Mouse (Mus musculus): ENCODE results near the gene Kcmf1. TPM values are rescaled to one million over a fixed set of nuclear protein-coding genes. Genes with fewer than 3 reads are reported as not detected.

The Kcmf1 gene
- polyA plus RNA-seq, 1 experiment from 2014 or later = 40.7 TPM

GRCm38 (mm10) chr6:72914087-72914749, 14.4 kb upstream of the Kcmf1 start:
- Histone ChIP-seq H3K27ac (ENCODE audit: low read depth) (no peak overlapping the region), H3K27me3 (replicated peaks; ENCODE audit: control insufficient read depth, insufficient read depth, low read length) (no peaks in the 10 kb centered on the region), H3K4me1 (replicated peaks; ENCODE audit: control insufficient read depth, insufficient read depth, low read length) (no peaks in the 10 kb centered on the region), H3K4me2 (ENCODE audit: low read length) (no peak overlapping the region), H3K9ac (ENCODE audit: low read length) (no peak overlapping the region), H3K4me3 (ENCODE audit: low read depth, low read length) (no peak overlapping the region), H3K9me3 (ENCODE audit: control insufficient read depth, low read length) (no peaks in the 10 kb centered on the region), H3K36me3 (ENCODE audit: control insufficient read depth, insufficient read depth, low read length) (no peaks in the 10 kb centered on the region)
- 75% methylated on average over 6 of the region's 6 CpGs for WGBS
- DNase-seq (ENCODE audit: low spot score) (no peak), ATAC-seq (replicated peaks; ENCODE audit: low FRiP score, low TSS enrichment, low read depth) (no peak)

- no peaks in the 10 kb centered on the region for H3K36me3 ChIP-seq (ENCODE audit: control insufficient read depth, insufficient read depth, low read length)
- ATAC-seq (replicated peaks; ENCODE audit: low FRiP score, low TSS enrichment, low read depth) = no peak
- H3K4me1 ChIP-seq (replicated peaks; ENCODE audit: control insufficient read depth, insufficient read depth, low read length) = no peaks in the 10 kb centered on the region
- 64% methylated on average over 4 of the region's 4 CpGs for WGBS
- no peaks in the 10 kb centered on the region for H3K9me3 ChIP-seq (ENCODE audit: control insufficient read depth, low read length)
- no peak overlapping the region for H3K4me2 ChIP-seq (ENCODE audit: low read length)
- DNase-seq (ENCODE audit: low spot score) = no peak
- no peak overlapping the region for H3K9ac ChIP-seq (ENCODE audit: low read length)
- H3K27ac ChIP-seq (ENCODE audit: low read depth) = no peak overlapping the region
- H3K27me3 ChIP-seq (replicated peaks; ENCODE audit: control insufficient read depth, insufficient read depth, low read length) = no peaks in the 10 kb centered on the region
- H3K4me3 ChIP-seq (ENCODE audit: low read depth, low read length) = no peak overlapping the region
Measured at GRCm38 (mm10) chr6:72911261-72911660, 11.5 kb upstream of the Kcmf1 start.

GRCm38 (mm10) chr6:72902254-72902990, 2.6 kb upstream of the Kcmf1 start:
- ATAC-seq (replicated peaks; ENCODE audit: low FRiP score, low TSS enrichment, low read depth) (no peak), DNase-seq (ENCODE audit: low spot score) (no peak)
- no peaks in the 10 kb centered on the region for H3K36me3 ChIP-seq (ENCODE audit: control insufficient read depth, insufficient read depth, low read length)
- no peak overlapping the region for H3K4me3 ChIP-seq (ENCODE audit: low read depth, low read length)
- H3K4me2 ChIP-seq (ENCODE audit: low read length) = no peak overlapping the region
- H3K9ac ChIP-seq (ENCODE audit: low read length) = no peak overlapping the region
- 72% methylated on average over 6 of the region's 6 CpGs for WGBS
- no peaks in the 10 kb centered on the region for H3K27me3 ChIP-seq (replicated peaks; ENCODE audit: control insufficient read depth, insufficient read depth, low read length)
- H3K27ac ChIP-seq (ENCODE audit: low read depth) = no peak overlapping the region
- H3K9me3 ChIP-seq (ENCODE audit: control insufficient read depth, low read length) = no peaks in the 10 kb centered on the region
- H3K4me1 ChIP-seq (replicated peaks; ENCODE audit: control insufficient read depth, insufficient read depth, low read length) = peaks cover 18% of the 10 kb centered on the region; the same call in 1 of the 2 replicates

GRCm38 (mm10) chr6:72900952-72901351, 1.2 kb upstream of the Kcmf1 start:
- Histone ChIP-seq H3K4me2 (ENCODE audit: low read length) (peak overlapping the region; percentile 63), H3K4me3 (ENCODE audit: low read depth, low read length) (peak overlapping the region; percentile 93), H3K9ac (ENCODE audit: low read length) (peak overlapping the region; percentile 99), H3K36me3 (ENCODE audit: control insufficient read depth, insufficient read depth, low read length) (0 out of 2 replicates have a peak, but pooled peaks cover 4% of the 10 kb centered on the region), H3K4me1 (replicated peaks; ENCODE audit: control insufficient read depth, insufficient read depth, low read length) (peaks cover 23% of the 10 kb centered on the region; the same call in 1 of the 2 replicates), H3K27me3 (replicated peaks; ENCODE audit: control insufficient read depth, insufficient read depth, low read length) (no peaks in the 10 kb centered on the region), H3K9me3 (ENCODE audit: control insufficient read depth, low read length) (no peaks in the 10 kb centered on the region), H3K27ac (ENCODE audit: low read depth) (peak overlapping the region; percentile 99; the same call in 1 of the 2 replicates)
- no peak for ATAC-seq (replicated peaks; ENCODE audit: low FRiP score, low TSS enrichment, low read depth)
- no peak for DNase-seq (ENCODE audit: low spot score)
- WGBS = 61% methylated on average over 7 of the region's 7 CpGs

- H3K4me1 ChIP-seq (replicated peaks; ENCODE audit: control insufficient read depth, insufficient read depth, low read length) = peaks cover 26% of the 10 kb centered on the region; the same call in 1 of the 2 replicates
Measured at GRCm38 (mm10) chr6:72899201-72899780, 488 bp downstream of the Kcmf1 start.

GRCm38 (mm10) chr6:72898244-72899200, 1.3 kb downstream of the Kcmf1 start:
- WGBS = under 1% methylated on average over 69 of the region's 71 CpGs
- Histone ChIP-seq H3K9me3 (ENCODE audit: control insufficient read depth, low read length) (no peaks in the 10 kb centered on the region), H3K9ac (ENCODE audit: low read length) (peak overlapping the region; percentile 99), H3K36me3 (ENCODE audit: control insufficient read depth, insufficient read depth, low read length) (0 out of 2 replicates have a peak, but pooled peaks cover 8% of the 10 kb centered on the region), H3K27me3 (replicated peaks; ENCODE audit: control insufficient read depth, insufficient read depth, low read length) (no peaks in the 10 kb centered on the region), H3K4me3 (ENCODE audit: low read depth, low read length) (peak overlapping the region; percentile 93), H3K4me1 (replicated peaks; ENCODE audit: control insufficient read depth, insufficient read depth, low read length) (peaks cover 26% of the 10 kb centered on the region; the same call in 1 of the 2 replicates), H3K4me2 (ENCODE audit: low read length) (peak overlapping the region; percentile 81), H3K27ac (ENCODE audit: low read depth) (peak overlapping the region; percentile 99)
- DNase-seq (ENCODE audit: low spot score) = peak; percentile 84
- ATAC-seq (replicated peaks; ENCODE audit: low FRiP score, low TSS enrichment, low read depth) = peak; percentile 40

More at GRCm38 (mm10) chr6:72899201-72899780, 488 bp downstream of the Kcmf1 start:
- 0 out of 2 replicates have a peak, but pooled peaks cover 8% of the 10 kb centered on the region for H3K36me3 ChIP-seq (ENCODE audit: control insufficient read depth, insufficient read depth, low read length)
- WGBS = under 1% methylated on average over 56 of the region's 85 CpGs
- H3K27me3 ChIP-seq (replicated peaks; ENCODE audit: control insufficient read depth, insufficient read depth, low read length) = no peaks in the 10 kb centered on the region
- H3K9ac ChIP-seq (ENCODE audit: low read length) = peak overlapping the region; percentile 99
- ATAC-seq (replicated peaks; ENCODE audit: low FRiP score, low TSS enrichment, low read depth) = peak; percentile 63
- 0 out of 2 replicates have a peak overlapping the region, but pooled peaks have one; percentile 81 for H3K4me2 ChIP-seq (ENCODE audit: low read length)
- no peaks in the 10 kb centered on the region for H3K9me3 ChIP-seq (ENCODE audit: control insufficient read depth, low read length)
- H3K27ac ChIP-seq (ENCODE audit: low read depth) = peak overlapping the region; percentile 99
- DNase-seq (ENCODE audit: low spot score) = peak; percentile 87
- peak overlapping the region; percentile 93 for H3K4me3 ChIP-seq (ENCODE audit: low read depth, low read length)

- DNase-seq (ENCODE audit: low spot score) (no peak), ATAC-seq (replicated peaks; ENCODE audit: low FRiP score, low TSS enrichment, low read depth) (no peak)
- Histone ChIP-seq H3K36me3 (ENCODE audit: control insufficient read depth, insufficient read depth, low read length) (0 out of 2 replicates have a peak, but pooled peaks cover 8% of the 10 kb centered on the region), H3K4me2 (ENCODE audit: low read length) (no peak overlapping the region), H3K27me3 (replicated peaks; ENCODE audit: control insufficient read depth, insufficient read depth, low read length) (no peaks in the 10 kb centered on the region), H3K27ac (ENCODE audit: low read depth) (no peak overlapping the region), H3K9ac (ENCODE audit: low read length) (no peak overlapping the region), H3K4me3 (ENCODE audit: low read depth, low read length) (no peak overlapping the region), H3K9me3 (ENCODE audit: control insufficient read depth, low read length) (no peaks in the 10 kb centered on the region), H3K4me1 (replicated peaks; ENCODE audit: control insufficient read depth, insufficient read depth, low read length) (peaks cover 19% of the 10 kb centered on the region; the same call in 1 of the 2 replicates)
- 71% methylated on average over 3 of the region's 3 CpGs for WGBS
Measured at GRCm38 (mm10) chr6:72895000-72895399, 4.8 kb downstream of the Kcmf1 start.

Data from intestine, embryonic 14.5 days (tissue).